Mouse (Mus musculus) intestine, embryonic 16.5 days (tissue): ENCODE results near the gene Cebpzos. TPM values are rescaled to one million over a fixed set of nuclear protein-coding genes. Genes with fewer than 3 reads are reported as not detected.

Experiments
- ATAC-seq: fragments of 200-750 bp; cut with Nextera tagmentation; 2 replicates; pipeline ENCODE4 v1.8.0; 2017; ENCODE audit warnings: moderate TSS enrichment, moderate library complexity
- H3K27ac ChIP-seq: fragments of 300-500 bp; sonication (generic); 2 replicates; pipeline ENCODE4 v1.5.1; 2014; ENCODE audit warnings: mild to moderate bottlenecking, low read length
- H3K27me3 ChIP-seq: fragments of 300-500 bp; sonication (generic); replicated peaks from 2 replicates; pipeline ENCODE4 v1.6.1; 2014; ENCODE audit warnings: low read length, control low read depth, mixed read lengths; ENCODE audit not compliant: control insufficient read depth, insufficient read depth
- H3K36me3 ChIP-seq: fragments of 300-500 bp; sonication (generic); 2 replicates; pipeline ENCODE4 v1.6.1; 2014; ENCODE audit warnings: low read length, control low read depth; ENCODE audit not compliant: control insufficient read depth, insufficient read depth
- H3K4me1 ChIP-seq: fragments of 300-500 bp; sonication (generic); 2 replicates; pipeline ENCODE4 v1.6.1; 2014; ENCODE audit warnings: low read length, control low read depth, mixed read lengths; ENCODE audit not compliant: control insufficient read depth, insufficient read depth
- H3K4me2 ChIP-seq: fragments of 300-500 bp; sonication (generic); 2 replicates; pipeline ENCODE4 v1.6.1; 2014; ENCODE audit warnings: low read depth, low read length, control low read depth
- H3K4me3 ChIP-seq: fragments of 300-500 bp; sonication (generic); 2 replicates; pipeline ENCODE4 v1.5.1; 2014; ENCODE audit warnings: mild to moderate bottlenecking, low read length
- H3K9ac ChIP-seq: fragments of 300-500 bp; sonication (generic); 2 replicates; pipeline ENCODE4 v1.6.1; 2014; ENCODE audit warnings: low read depth, low read length
- H3K9me3 ChIP-seq: fragments of 300-500 bp; sonication (generic); 2 replicates; pipeline ENCODE4 v1.6.1; 2016; ENCODE audit warnings: low read length, control low read depth; ENCODE audit not compliant: control insufficient read depth
- WGBS: fragments of 180-500 bp; shearing (Covaris S2); extraction: QIAGEN DNeasy Blood & Tissue Kit; methylation state at CpG from one replicate; pipeline ENCODE4 v1.1.7; 2014; 5-methylcytosine and 5-hydroxymethylcytosine counted together
- polyA plus RNA-seq: library from polyadenylated mRNA; unstranded; fragments of >200 nt; fragmentation: Nextera tagmentation; extraction: Ambion mirVana; gene quantifications from 2 replicates; pipeline ENCODE4 v1.2.1, GENCODE M21; 2015

Gene Cebpzos
- polyA plus RNA-seq, 1 experiment from 2014 or later = 120 TPM

DNA sequence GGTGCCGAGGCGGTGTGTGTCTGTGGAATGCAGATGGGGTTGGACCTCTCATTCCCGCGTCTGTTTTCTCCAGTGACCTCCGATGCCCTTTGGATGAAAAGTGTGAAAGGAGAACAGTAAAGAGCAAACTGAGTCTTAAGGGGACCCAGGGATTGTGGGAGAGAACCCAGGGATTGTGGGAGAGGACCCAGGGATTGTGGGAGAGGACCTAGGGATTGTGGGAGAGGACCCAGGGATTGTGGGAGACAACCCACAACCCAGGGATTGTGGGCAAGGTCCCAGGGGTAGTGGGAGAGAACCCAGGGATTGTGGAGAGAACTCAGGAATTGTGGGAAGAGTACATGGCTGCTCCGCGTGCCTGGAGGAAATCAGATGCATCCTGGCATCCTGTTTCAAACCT lies 21.3 kb upstream of the Cebpzos start:
- H3K4me1 ChIP-seq = no peaks in the 10 kb centered on the region
- H3K9ac ChIP-seq = no peak overlapping the region
- ATAC-seq = no peak
- no peak overlapping the region for H3K4me3 ChIP-seq
- H3K4me2 ChIP-seq = no peak overlapping the region
- WGBS = 79% methylated on average over 7 of the region's 7 CpGs
- H3K27me3 ChIP-seq = no peaks in the 10 kb centered on the region
- H3K27ac ChIP-seq = no peak overlapping the region
- no peaks in the 10 kb centered on the region for H3K36me3 ChIP-seq
- H3K9me3 ChIP-seq = no peaks in the 10 kb centered on the region

DNA sequence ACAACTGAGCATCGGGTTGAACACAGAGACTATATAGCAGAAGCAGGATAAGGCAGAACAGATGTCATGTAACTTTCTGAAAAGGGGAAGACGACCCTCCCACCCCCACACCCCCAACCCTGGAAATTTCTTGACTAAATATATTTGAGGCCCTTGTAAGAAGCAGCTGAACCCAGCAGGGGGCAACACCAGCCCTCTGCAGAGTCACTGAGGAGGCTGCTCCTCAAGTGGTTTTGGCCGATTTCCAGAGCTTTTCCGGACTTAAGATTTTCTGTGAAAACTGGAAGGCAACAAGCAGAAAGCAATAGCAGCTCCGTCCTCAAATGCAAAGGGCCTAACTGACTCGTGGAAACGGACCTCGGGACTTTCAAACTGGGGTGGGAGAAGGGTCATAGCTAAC lies 20.9 kb upstream of the Cebpzos start:
- 21% methylated on average over 8 of the region's 8 CpGs for WGBS
- no peaks in the 10 kb centered on the region for H3K36me3 ChIP-seq
- peak; percentile 52 for ATAC-seq
- no peak overlapping the region for H3K9ac ChIP-seq
- no peak overlapping the region for H3K27ac ChIP-seq
- H3K4me1 ChIP-seq = no peaks in the 10 kb centered on the region
- no peaks in the 10 kb centered on the region for H3K9me3 ChIP-seq
- no peaks in the 10 kb centered on the region for H3K27me3 ChIP-seq
- H3K4me3 ChIP-seq = 0 out of 2 replicates have a peak overlapping the region, but pooled peaks have one; percentile 7
- peak overlapping the region; percentile 21; the same call in 1 of the 2 replicates for H3K4me2 ChIP-seq

- Histone ChIP-seq H3K4me3 (no peak overlapping the region), H3K9me3 (no peaks in the 10 kb centered on the region), H3K4me1 (no peaks in the 10 kb centered on the region), H3K4me2 (no peak overlapping the region), H3K36me3 (no peaks in the 10 kb centered on the region), H3K27ac (no peak overlapping the region), H3K27me3 (no peaks in the 10 kb centered on the region), H3K9ac (no peak overlapping the region)
- WGBS = 64% methylated on average over 2 of the region's 2 CpGs
- ATAC-seq = no peak
Measured at GRCm38 (mm10) chr17:78903158-78903557, 13.1 kb upstream of the Cebpzos start.

DNA sequence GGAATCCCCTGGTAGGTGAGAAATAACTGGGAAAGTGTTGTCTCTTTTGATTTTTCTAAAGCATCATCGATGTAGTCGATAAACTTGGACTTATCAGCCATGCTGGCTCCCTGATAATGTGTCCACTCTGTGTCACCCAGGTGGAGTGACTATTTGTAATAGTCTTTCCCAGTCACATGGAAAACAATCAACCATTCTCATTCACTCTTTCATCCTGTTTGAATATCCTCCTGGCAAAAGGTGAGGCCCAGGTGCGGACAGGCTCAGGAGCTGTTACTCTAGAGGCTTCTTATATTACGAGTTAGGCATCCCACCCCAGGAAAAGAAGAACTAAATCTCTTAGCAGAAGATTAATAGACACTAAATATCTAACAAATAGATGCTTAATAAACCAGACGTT lies 9.4 kb upstream of the Cebpzos start, which contains the start of gene Sult6b1:
Sult6b1 (minus strand) TSS at position 101 of the 400 bp plus-strand sequence.
- 87% methylated on average over 5 of the region's 5 CpGs for WGBS

DNA sequence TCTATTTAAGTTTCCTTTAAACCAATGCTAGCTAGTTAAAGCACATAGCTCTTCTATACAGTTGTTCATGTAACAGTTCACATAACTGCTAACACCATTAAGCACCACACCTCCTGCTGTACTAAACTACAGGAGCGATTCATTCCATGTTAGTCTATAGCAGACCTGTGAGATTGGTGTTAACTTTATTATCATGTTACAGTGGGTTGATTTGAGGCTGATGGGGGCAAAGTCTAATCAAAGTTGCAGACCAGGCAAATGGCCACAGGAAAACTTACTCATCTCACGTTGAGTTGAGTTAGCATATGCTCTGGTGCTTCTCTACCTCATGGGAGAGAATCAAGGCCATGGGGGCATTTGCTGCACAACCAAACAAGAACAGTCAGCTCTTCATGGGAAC lies 6.9 kb upstream of the Cebpzos start:
- ATAC-seq = no peak
- Histone ChIP-seq H3K4me1 (no peaks in the 10 kb centered on the region), H3K27me3 (no peaks in the 10 kb centered on the region), H3K27ac (no peak overlapping the region), H3K9me3 (no peaks in the 10 kb centered on the region), H3K4me3 (no peak overlapping the region), H3K36me3 (no peaks in the 10 kb centered on the region), H3K4me2 (no peak overlapping the region), H3K9ac (no peak overlapping the region)
- 71% methylated on average over 2 of the region's 2 CpGs for WGBS

More for the DNA sequence above, 9.4 kb upstream of the Cebpzos start, which contains the start of gene Sult6b1:
- Histone ChIP-seq H3K9ac (no peak within 1 kb of the TSS), H3K9me3 (no peaks in the 10 kb centered on the region), H3K4me3 (no peak within 1 kb of the TSS), H3K4me2 (no peak within 1 kb of the TSS), H3K27me3 (no peaks in the 10 kb centered on the region), H3K36me3 (no peaks in the 10 kb centered on the region), H3K4me1 (no peaks in the 10 kb centered on the region), H3K27ac (no peak within 1 kb of the TSS)
- no peak for ATAC-seq

DNA sequence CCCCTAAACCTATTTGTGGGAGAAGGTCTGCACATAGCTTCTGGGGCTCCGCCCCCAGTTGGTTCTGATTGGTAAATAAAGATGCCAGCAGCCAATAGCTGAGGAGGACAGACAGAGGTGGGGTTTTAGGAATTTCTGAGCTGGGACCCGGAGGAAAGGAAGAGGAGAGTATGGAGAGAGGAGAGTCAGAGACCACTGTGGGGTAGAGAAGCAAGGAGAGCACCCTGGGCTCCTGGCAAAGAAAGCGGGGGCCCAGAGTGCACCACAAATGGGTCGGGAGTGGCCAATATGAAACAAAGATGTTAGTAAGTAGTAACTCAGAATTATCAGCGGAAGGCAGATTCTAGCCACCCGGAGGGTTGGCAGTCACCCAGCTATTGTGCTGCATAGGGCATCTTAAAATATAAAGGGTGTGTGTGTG lies 3.4 kb upstream of the Cebpzos start:
- no peak for ATAC-seq
- H3K4me1 ChIP-seq = peaks cover 6% of the 10 kb centered on the region; the same call in 1 of the 2 replicates
- H3K4me3 ChIP-seq = peak overlapping the region; percentile 39
- peak overlapping the region; percentile 48 for H3K4me2 ChIP-seq
- no peaks in the 10 kb centered on the region for H3K9me3 ChIP-seq
- no peaks in the 10 kb centered on the region for H3K27me3 ChIP-seq
- H3K27ac ChIP-seq = no peak overlapping the region
- peak overlapping the region; percentile 46 for H3K9ac ChIP-seq
- no peaks in the 10 kb centered on the region for H3K36me3 ChIP-seq
- 28% methylated on average over 6 of the region's 6 CpGs for WGBS

GRCm38 (mm10) chr17:78913921-78914320 lies 2.4 kb upstream of the Cebpzos start:
- Histone ChIP-seq H3K36me3 (no peaks in the 10 kb centered on the region), H3K4me1 (peaks cover 8% of the 10 kb centered on the region; the same call in 1 of the 2 replicates), H3K4me2 (no peak overlapping the region), H3K27me3 (no peaks in the 10 kb centered on the region), H3K9ac (no peak overlapping the region), H3K27ac (no peak overlapping the region), H3K9me3 (no peaks in the 10 kb centered on the region), H3K4me3 (no peak overlapping the region)
- ATAC-seq = no peak
- WGBS = 72% methylated on average over 3 of the region's 3 CpGs

GRCm38 (mm10) chr17:78915772-78916171 lies 528 bp upstream of the Cebpzos start:
- Histone ChIP-seq H3K27me3 (no peaks in the 10 kb centered on the region), H3K9me3 (no peaks in the 10 kb centered on the region), H3K4me3 (peak overlapping the region; percentile 68), H3K36me3 (peaks cover 8% of the 10 kb centered on the region; the same call in 1 of the 2 replicates), H3K27ac (0 out of 2 replicates have a peak overlapping the region, but pooled peaks have one; percentile 8), H3K9ac (peak overlapping the region; percentile 90), H3K4me1 (peaks cover 8% of the 10 kb centered on the region; the same call in 1 of the 2 replicates), H3K4me2 (peak overlapping the region; percentile 75)
- peak; percentile 27 for ATAC-seq
- 49% methylated on average over 6 of the region's 6 CpGs for WGBS

GRCm38 (mm10) chr17:78916899-78917298 lies 599 bp downstream of the Cebpzos start:
- 2% methylated on average over 11 of the region's 11 CpGs for WGBS
- peak; percentile 50 for ATAC-seq
- peaks cover 8% of the 10 kb centered on the region; the same call in 1 of the 2 replicates for H3K4me1 ChIP-seq

DNA sequence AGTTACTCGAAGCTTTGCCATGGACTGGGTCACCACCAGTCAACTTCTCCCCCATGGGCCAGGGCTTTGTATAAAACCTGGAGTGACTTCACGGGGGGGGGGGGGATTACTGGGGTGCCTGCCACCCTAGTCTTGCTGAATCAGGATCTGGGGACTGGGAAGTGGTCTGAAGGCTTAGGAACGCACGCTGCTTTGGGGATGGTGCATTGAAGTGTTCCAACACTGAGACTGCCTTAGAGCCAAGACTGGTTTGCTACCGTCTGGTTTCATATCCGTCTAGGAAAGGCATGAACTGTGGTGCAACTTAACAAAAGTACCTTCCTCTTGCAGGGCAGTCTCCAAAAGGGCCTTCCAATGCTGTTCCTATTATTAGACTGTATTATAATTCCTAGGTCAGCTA lies 1.4 kb downstream of the Cebpzos start:
- WGBS = 50% methylated on average over 6 of the region's 6 CpGs
- H3K4me3 ChIP-seq = no peak overlapping the region
- H3K4me1 ChIP-seq = peaks cover 8% of the 10 kb centered on the region; the same call in 1 of the 2 replicates
- peak overlapping the region; percentile 75 for H3K4me2 ChIP-seq
- ATAC-seq = no peak
- no peaks in the 10 kb centered on the region for H3K9me3 ChIP-seq
- H3K27ac ChIP-seq = peak overlapping the region; percentile 14; the same call in 1 of the 2 replicates
- peaks cover 12% of the 10 kb centered on the region for H3K36me3 ChIP-seq
- no peaks in the 10 kb centered on the region for H3K27me3 ChIP-seq
- peak overlapping the region; percentile 90; the same call in 1 of the 2 replicates for H3K9ac ChIP-seq

More at GRCm38 (mm10) chr17:78916899-78917298, 599 bp downstream of the Cebpzos start:
- peak overlapping the region; percentile 68 for H3K4me3 ChIP-seq
- peaks cover 12% of the 10 kb centered on the region for H3K36me3 ChIP-seq
- peak overlapping the region; percentile 90 for H3K9ac ChIP-seq
- peak overlapping the region; percentile 91 for H3K27ac ChIP-seq
- H3K27me3 ChIP-seq = no peaks in the 10 kb centered on the region
- H3K4me2 ChIP-seq = peak overlapping the region; percentile 75
- H3K9me3 ChIP-seq = no peaks in the 10 kb centered on the region
